Mouse (Mus musculus): ENCODE results near the gene Fbxo34.

- TF ChIP-seq CTCF (IDR thresholded peaks at IDR 0.05; ENCODE audit: borderline replicate concordance, insufficient read depth, low read depth, low read length) = no peak
- peak; percentile 59; the same call in 1 of the 2 replicates for TF ChIP-seq POLR2A (IDR thresholded peaks at IDR 0.05; ENCODE audit: borderline replicate concordance, insufficient read depth, low read length)
Measured at GRCm38 (mm10) chr14:47567962-47568652, 117.9 kb downstream of the Fbxo34 start.

All from cerebellum, adult 2 months (tissue).